Mouse (Mus musculus): ENCODE data around the gene Ms4a8a. TPM values are rescaled to one million over a fixed set of nuclear protein-coding genes. Genes with fewer than 3 reads are reported as not detected.
"Not testable (repeated sequence)": the region's sequence is repeated elsewhere in the genome, so short reads cannot be mapped to it uniquely, and the experiment has no call there.

Ms4a8a gene
- not detected in 2 replicates for polyA plus RNA-seq (2014; fragmentation: Nextera tagmentation; extraction: Ambion mirVana)

DNA sequence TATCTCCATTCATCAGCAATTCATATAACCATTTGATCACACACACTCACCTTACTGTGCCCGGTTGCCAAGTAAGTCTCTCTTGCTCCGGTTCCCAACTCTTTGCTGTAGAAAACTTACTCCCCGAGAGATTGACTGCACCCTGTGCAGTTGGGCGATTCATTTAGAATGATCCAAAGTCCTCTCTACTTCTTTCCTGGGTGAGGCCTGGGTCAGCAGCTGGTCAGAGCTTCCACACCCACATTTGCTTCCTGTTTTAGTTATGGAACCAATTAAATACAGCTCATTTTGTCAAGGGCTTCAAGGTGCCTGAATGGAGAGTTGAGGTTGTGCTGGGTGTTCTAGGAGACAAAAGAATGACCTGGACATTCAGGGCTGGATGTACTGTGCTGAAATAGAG is at the start of gene Ms4a8a:
Gene Ms4a8a (minus strand): TSS at position 169 of the 400 bp plus-strand sequence.
- H3K4me2 ChIP-seq (replicated peaks; ENCODE audit: low read depth, low read length): no peak within 1 kb of the TSS
- WGBS: 86% methylated on average over 4 of the region's 4 CpGs
- H3K36me3 ChIP-seq (ENCODE audit: control insufficient read depth, insufficient read depth, low read length): no peaks in the 10 kb centered on the region
- H3K9me3 ChIP-seq (ENCODE audit: control insufficient read depth, low read length): no peaks in the 10 kb centered on the region
- no peak within 1 kb of the TSS for H3K27ac ChIP-seq (ENCODE audit: low read depth, low read length)
- no peak for ATAC-seq (ENCODE audit: low FRiP score, low TSS enrichment)
- no peak within 1 kb of the TSS for H3K4me3 ChIP-seq (ENCODE audit: low read length)
- H3K9ac ChIP-seq (ENCODE audit: low read depth, low read length): no peak within 1 kb of the TSS
- no peaks in the 10 kb centered on the region for H3K4me1 ChIP-seq (ENCODE audit: control insufficient read depth, insufficient read depth, low read length)
- no peaks in the 10 kb centered on the region for H3K27me3 ChIP-seq (ENCODE audit: control insufficient read depth, insufficient read depth, low read length)

DNA sequence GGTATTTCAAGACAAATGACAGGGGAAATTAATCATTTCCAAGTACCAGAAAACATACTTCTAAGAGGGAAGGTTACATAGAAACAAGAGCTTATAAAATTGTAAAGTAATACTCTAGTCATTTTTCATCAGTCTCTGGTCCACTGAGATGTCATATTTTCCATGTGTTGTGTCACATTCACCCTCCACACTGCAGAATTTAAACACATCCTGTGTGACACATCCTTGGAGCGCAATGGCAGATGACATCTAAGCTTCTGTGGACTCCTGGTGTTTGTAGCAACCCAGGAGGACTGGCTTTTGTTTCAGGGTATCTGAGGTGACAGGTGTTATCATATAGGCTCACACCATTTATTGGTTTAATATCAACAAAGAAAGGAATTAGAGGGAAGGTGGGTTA is 48.8 kb upstream of the Ms4a8a start:
- H3K9me3 ChIP-seq (ENCODE audit: control insufficient read depth, low read length): 0 out of 2 replicates have a peak, but pooled peaks cover 2% of the 10 kb centered on the region
- no peaks in the 10 kb centered on the region for H3K4me1 ChIP-seq (ENCODE audit: control insufficient read depth, insufficient read depth, low read length)
- H3K36me3 ChIP-seq (ENCODE audit: control insufficient read depth, insufficient read depth, low read length): no peaks in the 10 kb centered on the region
- H3K27ac ChIP-seq (ENCODE audit: low read depth, low read length): no peak overlapping the region
- no peak overlapping the region for H3K4me2 ChIP-seq (replicated peaks; ENCODE audit: low read depth, low read length)
- 94% methylated on average over 1 of the region's 1 CpGs for WGBS
- no peak for ATAC-seq (ENCODE audit: low FRiP score, low TSS enrichment)
- H3K4me3 ChIP-seq (ENCODE audit: low read length): no peak overlapping the region
- no peaks in the 10 kb centered on the region for H3K27me3 ChIP-seq (ENCODE audit: control insufficient read depth, insufficient read depth, low read length)
- H3K9ac ChIP-seq (ENCODE audit: low read depth, low read length): no peak overlapping the region

DNA sequence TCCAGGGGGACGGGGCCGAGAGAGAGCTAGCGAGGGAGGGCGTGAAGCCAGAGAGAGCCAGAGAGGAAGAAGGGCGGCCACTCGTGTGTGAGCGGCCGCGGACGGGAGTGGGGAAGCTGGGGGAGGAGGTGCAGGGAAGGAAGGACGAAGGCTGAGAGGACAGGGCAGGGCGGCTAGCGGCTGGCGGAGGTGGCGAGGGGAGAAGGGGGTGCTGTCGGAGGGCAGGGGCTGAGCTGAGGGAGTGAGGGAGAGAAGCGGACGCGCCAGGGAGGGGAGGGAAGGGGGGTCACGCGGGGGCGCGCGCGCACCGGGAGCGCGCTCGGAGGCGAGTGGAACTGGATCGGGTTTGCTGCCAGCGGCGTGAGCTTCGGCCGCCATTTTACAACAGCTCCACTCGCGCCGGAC is 40.1 kb upstream of the Ms4a8a start:
- H3K4me2 ChIP-seq (replicated peaks; ENCODE audit: low read depth, low read length): peak overlapping the region; percentile 30
- H3K27ac ChIP-seq (ENCODE audit: low read depth, low read length); H3K36me3 ChIP-seq (ENCODE audit: control insufficient read depth, insufficient read depth, low read length); H3K4me1 ChIP-seq (ENCODE audit: control insufficient read depth, insufficient read depth, low read length); H3K27me3 ChIP-seq (ENCODE audit: control insufficient read depth, insufficient read depth, low read length); H3K9me3 ChIP-seq (ENCODE audit: control insufficient read depth, low read length): not testable (repeated sequence)
- H3K4me3 ChIP-seq (ENCODE audit: low read length): peak overlapping the region; percentile 30
- ATAC-seq (ENCODE audit: low FRiP score, low TSS enrichment): peak; percentile 100
- H3K9ac ChIP-seq (ENCODE audit: low read depth, low read length): peak overlapping the region; percentile 23; the same call in 1 of the 2 replicates
- 1% methylated on average over 6 of the region's 38 CpGs for WGBS

DNA sequence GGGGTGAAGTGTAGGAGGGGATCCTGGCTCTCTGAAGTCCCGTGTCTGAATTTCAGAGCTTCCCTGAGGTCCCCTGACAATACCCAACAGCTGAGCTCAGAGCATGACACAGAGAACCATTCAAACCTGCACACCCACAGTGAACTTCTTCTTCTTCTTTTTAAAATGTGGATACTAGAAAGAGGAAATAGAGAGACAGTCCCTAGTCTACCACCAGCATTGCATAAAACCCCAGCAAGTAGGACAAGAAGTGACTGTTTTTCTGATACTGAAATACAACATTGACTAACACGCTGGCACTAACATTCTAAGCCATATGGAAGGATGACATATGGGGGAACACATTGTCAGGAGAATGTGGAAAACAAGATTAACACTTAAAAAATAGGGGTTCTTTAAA is 38.4 kb upstream of the Ms4a8a start:
- Histone ChIP-seq H3K27ac (ENCODE audit: low read depth, low read length) (no peak overlapping the region), H3K4me2 (replicated peaks; ENCODE audit: low read depth, low read length) (no peak overlapping the region), H3K4me3 (ENCODE audit: low read length) (no peak overlapping the region), H3K9ac (ENCODE audit: low read depth, low read length) (no peak overlapping the region), H3K4me1 (ENCODE audit: control insufficient read depth, insufficient read depth, low read length) (no peaks in the 10 kb centered on the region), H3K27me3 (ENCODE audit: control insufficient read depth, insufficient read depth, low read length) (no peaks in the 10 kb centered on the region), H3K36me3 (ENCODE audit: control insufficient read depth, insufficient read depth, low read length) (no peaks in the 10 kb centered on the region), H3K9me3 (ENCODE audit: control insufficient read depth, low read length) (no peaks in the 10 kb centered on the region)
- ATAC-seq (ENCODE audit: low FRiP score, low TSS enrichment): no peak
- 81% methylated on average over 2 of the region's 2 CpGs for WGBS

DNA sequence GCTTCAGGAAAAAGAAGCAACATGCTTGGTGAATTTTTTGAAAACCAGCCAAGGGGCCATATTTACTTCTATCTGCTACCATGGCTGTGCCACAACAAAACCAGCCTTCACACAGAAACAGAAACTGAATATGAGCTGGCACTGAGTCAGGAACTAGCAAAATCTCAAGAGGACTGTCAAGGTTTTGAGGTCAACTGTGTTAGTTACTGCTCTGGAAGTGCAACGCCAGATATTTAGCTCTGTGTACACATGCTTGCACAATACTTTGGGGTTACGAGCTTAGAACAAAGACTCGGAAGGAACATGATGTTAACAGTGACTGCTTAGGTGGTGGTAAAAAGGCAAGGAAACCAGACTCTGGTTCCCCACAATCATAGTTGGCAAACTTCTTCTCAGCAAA is 26.8 kb upstream of the Ms4a8a start:
- Histone ChIP-seq H3K4me1 (ENCODE audit: control insufficient read depth, insufficient read depth, low read length) (no peaks in the 10 kb centered on the region), H3K4me2 (replicated peaks; ENCODE audit: low read depth, low read length) (no peak overlapping the region), H3K27me3 (ENCODE audit: control insufficient read depth, insufficient read depth, low read length) (no peaks in the 10 kb centered on the region), H3K27ac (ENCODE audit: low read depth, low read length) (no peak overlapping the region), H3K36me3 (ENCODE audit: control insufficient read depth, insufficient read depth, low read length) (no peaks in the 10 kb centered on the region), H3K9me3 (ENCODE audit: control insufficient read depth, low read length) (no peaks in the 10 kb centered on the region), H3K9ac (ENCODE audit: low read depth, low read length) (no peak overlapping the region), H3K4me3 (ENCODE audit: low read length) (no peak overlapping the region)
- no peak for ATAC-seq (ENCODE audit: low FRiP score, low TSS enrichment)
- WGBS: 87% methylated on average over 3 of the region's 3 CpGs

DNA sequence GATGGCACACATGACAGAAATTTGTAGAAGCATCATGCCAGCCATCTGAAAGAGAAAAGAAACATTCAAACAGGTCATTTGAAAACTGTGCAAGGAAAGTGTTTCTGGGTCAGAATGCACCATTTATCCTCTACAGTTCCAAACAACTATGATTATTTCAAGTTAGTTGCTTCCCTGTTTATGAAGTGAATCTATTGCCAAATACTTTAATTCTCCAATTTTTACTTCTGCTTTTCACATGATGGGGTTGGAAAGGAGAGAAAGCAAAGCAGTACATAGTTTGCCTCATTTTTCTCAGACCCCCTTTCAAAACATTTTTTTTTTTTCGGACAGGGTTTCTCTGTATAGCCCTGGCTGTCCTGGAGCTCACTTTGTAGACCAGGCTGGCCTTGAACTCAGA is 21.0 kb upstream of the Ms4a8a start:
- Histone ChIP-seq H3K4me3 (ENCODE audit: low read length) (no peak overlapping the region), H3K9ac (ENCODE audit: low read depth, low read length) (no peak overlapping the region), H3K4me2 (replicated peaks; ENCODE audit: low read depth, low read length) (no peak overlapping the region), H3K36me3 (ENCODE audit: control insufficient read depth, insufficient read depth, low read length) (no peaks in the 10 kb centered on the region), H3K4me1 (ENCODE audit: control insufficient read depth, insufficient read depth, low read length) (no peaks in the 10 kb centered on the region), H3K27me3 (ENCODE audit: control insufficient read depth, insufficient read depth, low read length) (no peaks in the 10 kb centered on the region), H3K27ac (ENCODE audit: low read depth, low read length) (no peak overlapping the region), H3K9me3 (ENCODE audit: control insufficient read depth, low read length) (no peaks in the 10 kb centered on the region)
- WGBS: 71% methylated on average over 1 of the region's 1 CpGs
- no peak for ATAC-seq (ENCODE audit: low FRiP score, low TSS enrichment)

DNA sequence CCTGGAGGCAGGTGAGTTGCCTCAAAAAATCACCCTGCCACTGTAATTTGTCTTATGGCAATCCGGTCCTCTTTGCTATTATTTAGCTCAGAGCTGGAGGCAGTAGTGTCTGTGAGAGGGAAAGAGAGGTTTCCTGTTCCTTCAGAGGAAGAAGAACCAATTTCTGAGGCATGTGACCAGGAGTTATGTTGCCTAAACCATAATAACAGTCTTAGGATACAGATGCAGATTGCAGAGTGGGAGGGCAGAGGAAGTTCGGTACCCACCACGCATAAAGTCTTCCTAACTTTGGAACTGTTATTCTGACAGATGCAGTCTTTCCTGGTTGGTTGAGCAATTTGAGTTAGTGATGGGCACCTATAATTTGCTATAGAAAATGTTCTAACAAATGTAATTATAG is 17.5 kb upstream of the Ms4a8a start:
- H3K36me3 ChIP-seq (ENCODE audit: control insufficient read depth, insufficient read depth, low read length): no peaks in the 10 kb centered on the region
- 78% methylated on average over 3 of the region's 3 CpGs for WGBS
- ATAC-seq (ENCODE audit: low FRiP score, low TSS enrichment): no peak

DNA sequence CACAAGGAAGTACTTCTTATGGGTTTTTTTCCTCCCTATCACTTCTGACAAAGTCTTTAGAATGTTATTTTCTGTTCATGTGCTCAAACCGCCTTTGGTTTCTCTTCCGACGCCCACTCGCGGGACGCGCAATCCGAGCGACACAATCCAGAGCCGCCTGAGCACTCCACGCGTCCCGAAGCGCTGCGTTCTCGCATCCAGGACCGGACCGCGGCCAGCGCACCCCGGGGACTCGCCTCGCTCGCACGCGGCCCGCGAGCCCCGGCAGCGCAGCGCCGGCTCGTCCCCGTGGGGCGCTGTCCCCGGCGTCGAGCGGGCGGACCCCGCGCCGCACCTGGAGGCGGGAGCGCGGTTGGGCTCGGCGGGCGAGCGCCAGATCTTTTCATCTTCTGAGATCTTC is 11.2 kb upstream of the Ms4a8a start:
- WGBS: 5% methylated on average over 50 of the region's 50 CpGs
- H3K4me1 ChIP-seq (ENCODE audit: control insufficient read depth, insufficient read depth, low read length); ATAC-seq (ENCODE audit: low FRiP score, low TSS enrichment); H3K27me3 ChIP-seq (ENCODE audit: control insufficient read depth, insufficient read depth, low read length); H3K36me3 ChIP-seq (ENCODE audit: control insufficient read depth, insufficient read depth, low read length); H3K9me3 ChIP-seq (ENCODE audit: control insufficient read depth, low read length); H3K9ac ChIP-seq (ENCODE audit: low read depth, low read length); H3K27ac ChIP-seq (ENCODE audit: low read depth, low read length): not testable (repeated sequence)
- Histone ChIP-seq H3K4me2 (replicated peaks; ENCODE audit: low read depth, low read length) (peak overlapping the region; percentile 46), H3K4me3 (ENCODE audit: low read length) (peak overlapping the region; percentile 28)

More for the DNA sequence above, 17.5 kb upstream of the Ms4a8a start:
- H3K9ac ChIP-seq (ENCODE audit: low read depth, low read length): no peak overlapping the region
- no peaks in the 10 kb centered on the region; the same call in 1 of the 2 replicates for H3K27me3 ChIP-seq (ENCODE audit: control insufficient read depth, insufficient read depth, low read length)
- no peak overlapping the region for H3K4me3 ChIP-seq (ENCODE audit: low read length)
- H3K9me3 ChIP-seq (ENCODE audit: control insufficient read depth, low read length): no peaks in the 10 kb centered on the region
- no peak overlapping the region for H3K27ac ChIP-seq (ENCODE audit: low read depth, low read length)
- no peak overlapping the region for H3K4me2 ChIP-seq (replicated peaks; ENCODE audit: low read depth, low read length)
- H3K4me1 ChIP-seq (ENCODE audit: control insufficient read depth, insufficient read depth, low read length): no peaks in the 10 kb centered on the region

DNA sequence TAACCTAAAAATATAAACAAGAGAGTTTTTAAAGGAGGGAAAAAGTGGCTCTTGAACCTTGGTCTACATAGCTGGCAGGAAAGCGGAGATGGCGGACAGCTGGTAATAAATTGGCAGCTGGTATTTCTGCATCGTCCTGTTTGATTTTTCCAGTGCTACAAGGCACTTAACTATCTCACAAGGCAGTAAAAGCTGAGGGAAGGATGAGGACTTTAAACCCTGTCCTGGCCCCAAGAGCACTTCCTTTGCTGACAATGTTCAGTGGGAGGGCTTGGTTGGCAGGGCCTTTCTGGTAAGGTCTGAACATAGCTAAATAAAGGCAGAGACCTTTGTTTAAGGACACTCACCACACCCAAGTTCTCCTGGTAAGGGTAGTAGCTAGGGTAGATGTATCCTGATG is 10.5 kb downstream of the Ms4a8a start:
- no peak overlapping the region for H3K4me3 ChIP-seq (ENCODE audit: low read length)
- H3K4me2 ChIP-seq (replicated peaks; ENCODE audit: low read depth, low read length): no peak overlapping the region
- H3K9ac ChIP-seq (ENCODE audit: low read depth, low read length): no peak overlapping the region
- no peak overlapping the region for H3K27ac ChIP-seq (ENCODE audit: low read depth, low read length)
- no peak for ATAC-seq (ENCODE audit: low FRiP score, low TSS enrichment)
- H3K27me3 ChIP-seq (ENCODE audit: control insufficient read depth, insufficient read depth, low read length): no peaks in the 10 kb centered on the region
- no peaks in the 10 kb centered on the region for H3K9me3 ChIP-seq (ENCODE audit: control insufficient read depth, low read length)
- H3K36me3 ChIP-seq (ENCODE audit: control insufficient read depth, insufficient read depth, low read length): no peaks in the 10 kb centered on the region
- 80% methylated on average over 3 of the region's 3 CpGs for WGBS
- H3K4me1 ChIP-seq (ENCODE audit: control insufficient read depth, insufficient read depth, low read length): no peaks in the 10 kb centered on the region

Measured in kidney, embryonic 14.5 days (tissue).